Mouse (Mus musculus): ENCODE results near the gene Olfr1025-ps1. TPM values are rescaled to one million over a fixed set of nuclear protein-coding genes. Genes with fewer than 3 reads are reported as not detected.

Gene Olfr1025-ps1
- polyA plus RNA-seq, 1 experiment from 2014 or later = not detected

DNA sequence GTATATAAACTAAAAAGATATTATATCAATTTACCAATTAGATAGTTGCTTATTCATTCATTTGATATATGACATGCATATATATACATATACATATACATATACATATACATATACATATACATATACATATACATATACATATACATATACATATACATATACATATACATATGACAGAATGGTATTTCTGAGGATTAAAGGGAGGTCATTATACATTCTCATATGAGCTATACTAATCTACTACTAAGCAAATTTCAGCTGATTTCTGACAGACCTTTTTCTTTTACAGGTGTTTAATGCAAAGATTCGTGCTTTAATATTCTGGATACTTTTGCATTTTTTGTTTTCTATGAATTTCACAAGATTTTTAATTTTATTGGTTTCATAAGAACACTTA is 35.1 kb downstream of the Olfr1025-ps1 start, which contains the start of gene Olfr1028:
Olfr1028 (plus strand) TSS at position 301 of the 400 bp plus-strand sequence.
- no peaks in the 10 kb centered on the region for H3K27me3 ChIP-seq (replicated peaks; ENCODE audit: control insufficient read depth, insufficient read depth, low read length)
- no peak within 1 kb of the TSS for H3K4me2 ChIP-seq (replicated peaks; ENCODE audit: low read depth)
- no peak within 1 kb of the TSS for H3K27ac ChIP-seq (ENCODE audit: low read depth, low read length)
- no peaks in the 10 kb centered on the region for H3K36me3 ChIP-seq (ENCODE audit: control insufficient read depth, insufficient read depth)
- ATAC-seq = no peak
- no peaks in the 10 kb centered on the region for H3K9me3 ChIP-seq (ENCODE audit: control insufficient read depth)
- no peaks in the 10 kb centered on the region for H3K4me1 ChIP-seq (replicated peaks; ENCODE audit: control insufficient read depth, insufficient read depth, low read length)
- H3K4me3 ChIP-seq (ENCODE audit: low read depth, low read length) = no peak within 1 kb of the TSS
- TF ChIP-seq CTCF (IDR thresholded peaks at IDR 0.05; ENCODE audit: low read depth) = no peak
- no peak within 1 kb of the TSS for H3K9ac ChIP-seq (ENCODE audit: low read depth, low read length)
- 73% methylated on average over 1 of the region's 1 CpGs for WGBS

Other genes with a start within 250 kb of the Olfr1025-ps1 start
- gene Olfr1006, start 236.4 kb upstream of the Olfr1025-ps1 start, polyA plus RNA-seq (2015; fragmentation: Nextera tagmentation; extraction: Ambion mirVana) = not detected in 2 replicates
- not detected in 2 replicates for gene Olfr1008, start 225.8 kb upstream of the Olfr1025-ps1 start, polyA plus RNA-seq (2015; fragmentation: Nextera tagmentation; extraction: Ambion mirVana)
- not detected in 2 replicates for gene Olfr1009, start 199.8 kb upstream of the Olfr1025-ps1 start, polyA plus RNA-seq (2015; fragmentation: Nextera tagmentation; extraction: Ambion mirVana)
- gene Olfr1012, start 152.4 kb upstream of the Olfr1025-ps1 start, polyA plus RNA-seq (2015; fragmentation: Nextera tagmentation; extraction: Ambion mirVana) = not detected in 2 replicates
- not detected in 2 replicates for gene Olfr1013, start 148.1 kb upstream of the Olfr1025-ps1 start, polyA plus RNA-seq (2015; fragmentation: Nextera tagmentation; extraction: Ambion mirVana)
- gene Olfr1014, start 142.5 kb upstream of the Olfr1025-ps1 start, polyA plus RNA-seq (2015; fragmentation: Nextera tagmentation; extraction: Ambion mirVana) = not detected in 2 replicates
- gene Olfr1015, start 133.2 kb upstream of the Olfr1025-ps1 start, polyA plus RNA-seq (2015; fragmentation: Nextera tagmentation; extraction: Ambion mirVana) = not detected in 2 replicates
- gene Olfr1016, start 112.6 kb upstream of the Olfr1025-ps1 start, polyA plus RNA-seq (2015; fragmentation: Nextera tagmentation; extraction: Ambion mirVana) = not detected in 2 replicates
- not detected in 2 replicates for gene Olfr1018, start 96.7 kb upstream of the Olfr1025-ps1 start, polyA plus RNA-seq (2015; fragmentation: Nextera tagmentation; extraction: Ambion mirVana)
- not detected in 2 replicates for gene Olfr1019, start 69.7 kb upstream of the Olfr1025-ps1 start, polyA plus RNA-seq (2015; fragmentation: Nextera tagmentation; extraction: Ambion mirVana)
- not detected in 2 replicates for gene Olfr1020, start 68.2 kb upstream of the Olfr1025-ps1 start, polyA plus RNA-seq (2015; fragmentation: Nextera tagmentation; extraction: Ambion mirVana)
- not detected in 2 replicates for gene Olfr1022, start 46.6 kb upstream of the Olfr1025-ps1 start, polyA plus RNA-seq (2015; fragmentation: Nextera tagmentation; extraction: Ambion mirVana)
- not detected in 2 replicates for gene Olfr1023, start 29.6 kb upstream of the Olfr1025-ps1 start, polyA plus RNA-seq (2015; fragmentation: Nextera tagmentation; extraction: Ambion mirVana)
- not detected in 2 replicates for gene Olfr1024, start 10.1 kb upstream of the Olfr1025-ps1 start, polyA plus RNA-seq (2015; fragmentation: Nextera tagmentation; extraction: Ambion mirVana)
- gene Olfr1026, start 6.4 kb downstream of the Olfr1025-ps1 start, polyA plus RNA-seq (2015; fragmentation: Nextera tagmentation; extraction: Ambion mirVana) = not detected in 2 replicates
- gene Olfr1028, start 35.2 kb downstream of the Olfr1025-ps1 start, polyA plus RNA-seq (2015; fragmentation: Nextera tagmentation; extraction: Ambion mirVana) = not detected in 2 replicates
- gene Olfr1029, start 58.7 kb downstream of the Olfr1025-ps1 start, polyA plus RNA-seq (2015; fragmentation: Nextera tagmentation; extraction: Ambion mirVana) = not detected in 2 replicates
- not detected in 2 replicates for gene Olfr1030, start 64.1 kb downstream of the Olfr1025-ps1 start, polyA plus RNA-seq (2015; fragmentation: Nextera tagmentation; extraction: Ambion mirVana)
- not detected in 2 replicates for gene Olfr1031, start 75.1 kb downstream of the Olfr1025-ps1 start, polyA plus RNA-seq (2015; fragmentation: Nextera tagmentation; extraction: Ambion mirVana)
- gene Olfr1032, start 90.3 kb downstream of the Olfr1025-ps1 start, polyA plus RNA-seq (2015; fragmentation: Nextera tagmentation; extraction: Ambion mirVana) = not detected in 2 replicates
- gene Olfr1033, start 105.4 kb downstream of the Olfr1025-ps1 start, polyA plus RNA-seq (2015; fragmentation: Nextera tagmentation; extraction: Ambion mirVana) = 1.3 and 1.5 TPM in 2 replicates
- gene Olfr1034, start 130.7 kb downstream of the Olfr1025-ps1 start, polyA plus RNA-seq (2015; fragmentation: Nextera tagmentation; extraction: Ambion mirVana) = 0.03 TPM in 1 of 2 replicates, not detected in the other
- gene Olfr1036, start 158.8 kb downstream of the Olfr1025-ps1 start, polyA plus RNA-seq (2015; fragmentation: Nextera tagmentation; extraction: Ambion mirVana) = not detected in 2 replicates
- not detected in 2 replicates for gene Olfr1037, start 172.2 kb downstream of the Olfr1025-ps1 start, polyA plus RNA-seq (2015; fragmentation: Nextera tagmentation; extraction: Ambion mirVana)
- not detected in 2 replicates for gene Olfr1039, start 220.7 kb downstream of the Olfr1025-ps1 start, polyA plus RNA-seq (2015; fragmentation: Nextera tagmentation; extraction: Ambion mirVana)
- gene Olfr1040, start 231.5 kb downstream of the Olfr1025-ps1 start, polyA plus RNA-seq (2015; fragmentation: Nextera tagmentation; extraction: Ambion mirVana) = not detected in 2 replicates
- gene Olfr1042, start 246.6 kb downstream of the Olfr1025-ps1 start, polyA plus RNA-seq (2015; fragmentation: Nextera tagmentation; extraction: Ambion mirVana) = not detected in 2 replicates

Data from intestine, postnatal 0 days (tissue).